Mouse (Mus musculus): ENCODE data around the gene Ctla2b. TPM values are rescaled to one million over a fixed set of nuclear protein-coding genes. Genes with fewer than 3 reads are reported as not detected.
"Not testable (repeated sequence)": the region's sequence is repeated elsewhere in the genome, so short reads cannot be mapped to it uniquely, and the experiment has no call there.

Ctla2b gene
- polyA plus RNA-seq (2015; fragmentation: Nextera tagmentation; extraction: Ambion mirVana), result 6.5 and 9.0 TPM in 2 replicates

DNA sequence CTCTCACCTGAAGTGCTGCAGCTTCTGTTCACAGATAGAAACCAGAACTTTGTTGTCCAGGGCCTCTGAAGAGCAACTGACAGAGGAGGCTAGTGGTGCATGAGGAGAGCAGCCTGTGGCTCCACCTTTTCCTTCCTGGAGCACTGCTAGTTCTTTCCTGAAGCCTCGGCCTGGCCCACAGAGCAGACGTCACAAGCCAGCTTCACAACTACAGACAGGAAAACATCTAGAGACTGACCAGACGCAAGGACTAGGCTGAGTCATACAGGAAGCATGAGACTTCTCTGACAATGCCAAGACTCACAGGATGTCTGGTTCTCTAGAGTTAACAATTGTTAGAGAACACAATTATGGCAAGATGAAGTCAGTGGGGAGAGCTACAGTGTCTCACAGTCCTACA is at the start of gene Ctla2b:
Ctla2b (minus strand) TSS at position 120 of the 400 bp plus-strand sequence.
- Histone ChIP-seq H3K36me3 (no peaks in the 10 kb centered on the region), H3K27me3 (replicated peaks) (no peaks in the 10 kb centered on the region), H3K9ac (no peak within 1 kb of the TSS), H3K4me2 (no peak within 1 kb of the TSS), H3K9me3 (0 out of 2 replicates have a peak, but pooled peaks cover 2% of the 10 kb centered on the region), H3K4me3 (no peak within 1 kb of the TSS), H3K27ac (replicated peaks) (peak within 1 kb of the TSS; percentile 65), H3K4me1 (no peaks in the 10 kb centered on the region)
- WGBS, result 41% methylated on average over 3 of the region's 3 CpGs
- peak; percentile 68 for ATAC-seq (ENCODE audit: extremely low read depth, insufficient number of reproducible peaks, low FRiP score, low TSS enrichment)

DNA sequence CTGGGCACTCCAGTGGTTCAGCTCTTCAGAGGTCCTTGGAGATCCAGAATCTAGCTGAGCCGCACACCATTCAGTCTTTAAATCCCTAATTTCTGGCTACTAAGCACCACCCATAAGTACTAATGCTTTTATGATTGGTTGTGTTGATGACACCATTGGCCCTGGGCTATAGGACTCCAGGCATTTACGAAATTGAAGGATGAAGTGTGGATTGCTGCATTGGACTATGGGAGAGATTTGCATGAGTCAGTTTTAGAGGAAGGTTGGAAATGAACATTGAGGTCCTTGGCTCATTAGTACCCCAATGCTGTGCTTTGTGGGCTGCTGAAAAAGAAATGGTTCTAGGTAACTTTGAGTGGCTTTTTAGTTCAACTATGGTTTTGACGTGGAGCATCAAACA is 44.6 kb upstream of the Ctla2b start, which contains the start of gene Tpbpa:
Tpbpa (minus strand) TSS at position 101 of the 400 bp plus-strand sequence.
- WGBS, result 74% methylated on average over 3 of the region's 3 CpGs
- not testable (repeated sequence) for H3K27me3 ChIP-seq (replicated peaks); H3K9ac ChIP-seq; H3K4me1 ChIP-seq; H3K4me3 ChIP-seq; H3K9me3 ChIP-seq; H3K27ac ChIP-seq (replicated peaks); H3K4me2 ChIP-seq; H3K36me3 ChIP-seq; ATAC-seq (ENCODE audit: extremely low read depth, insufficient number of reproducible peaks, low FRiP score, low TSS enrichment)

DNA sequence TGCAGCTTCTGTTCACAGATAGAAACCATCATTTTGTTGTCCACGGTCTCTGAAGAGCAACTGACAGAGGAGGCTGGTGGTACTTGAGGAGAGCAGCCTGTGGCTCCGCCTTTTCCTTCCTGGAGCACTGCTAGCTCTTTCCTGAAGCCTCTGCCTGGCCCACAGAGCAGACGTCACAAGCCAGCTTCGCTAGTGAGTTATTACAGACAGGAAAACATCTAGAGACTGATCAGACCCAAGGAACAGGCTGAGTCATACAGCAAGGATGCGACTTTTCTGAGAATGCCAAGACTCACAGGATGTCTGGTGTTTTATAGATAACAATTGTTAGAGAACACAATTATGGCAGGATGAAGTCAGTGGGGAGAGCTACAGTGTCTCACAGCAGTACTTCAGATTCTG is 39.3 kb upstream of the Ctla2b start, which contains the start of the genes Gm49391 and Ctla2a:
Gm49391 (minus strand) TSS at position 72 of the 402 bp plus-strand sequence.
Ctla2a (minus strand) TSS at position 126 of the 402 bp plus-strand sequence.
- H3K9me3 ChIP-seq, result peaks cover 11% of the 10 kb centered on the region; the same call in 1 of the 2 replicates
- no peaks in the 10 kb centered on the region for H3K4me1 ChIP-seq
- peak; percentile 61 for ATAC-seq (ENCODE audit: extremely low read depth, insufficient number of reproducible peaks, low FRiP score, low TSS enrichment)
- 0 out of 2 replicates have a peak, but pooled peaks cover 3% of the 10 kb centered on the region for H3K36me3 ChIP-seq
- no peak within 1 kb of the TSS for H3K9ac ChIP-seq
- H3K4me2 ChIP-seq, result peak within 1 kb of the TSS; percentile 28
- H3K27ac ChIP-seq (replicated peaks), result peak within 1 kb of the TSS; percentile 73
- no peaks in the 10 kb centered on the region for H3K27me3 ChIP-seq (replicated peaks)
- WGBS, result 39% methylated on average over 5 of the region's 5 CpGs
- H3K4me3 ChIP-seq, result no peak within 1 kb of the TSS

DNA sequence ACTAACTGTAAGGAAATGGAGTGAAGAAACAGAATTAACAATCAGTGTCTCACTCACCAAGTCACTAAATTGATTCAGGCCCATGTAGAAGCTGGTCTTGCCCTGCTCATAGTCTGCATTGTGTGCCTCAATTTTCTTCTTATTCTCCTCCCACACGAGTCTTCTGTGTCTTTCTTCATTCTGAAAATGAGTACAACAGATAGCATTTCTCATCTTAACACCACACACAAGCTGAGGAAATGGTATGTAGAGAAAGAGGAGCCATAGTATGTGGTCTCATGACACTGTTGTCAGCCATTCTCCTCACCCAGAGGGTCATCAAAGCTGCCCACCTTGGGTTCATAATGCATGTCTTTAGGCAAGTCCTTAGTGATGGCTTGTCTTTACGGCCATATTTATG is 38.2 kb upstream of the Ctla2b start, which contains the start of gene Gm49393:
Gm49393 (minus strand) TSS at position 101 of the 400 bp plus-strand sequence.
- not testable (repeated sequence) for H3K9me3 ChIP-seq; H3K36me3 ChIP-seq; H3K4me1 ChIP-seq; H3K4me3 ChIP-seq; H3K27me3 ChIP-seq (replicated peaks); ATAC-seq (ENCODE audit: extremely low read depth, insufficient number of reproducible peaks, low FRiP score, low TSS enrichment); H3K9ac ChIP-seq
- 0 out of 2 replicates have a peak within 1 kb of the TSS, but pooled peaks have one; percentile 39 for H3K27ac ChIP-seq (replicated peaks)
- 46% methylated on average over 2 of the region's 2 CpGs for WGBS
- peak within 1 kb of the TSS; percentile 28 for H3K4me2 ChIP-seq

DNA sequence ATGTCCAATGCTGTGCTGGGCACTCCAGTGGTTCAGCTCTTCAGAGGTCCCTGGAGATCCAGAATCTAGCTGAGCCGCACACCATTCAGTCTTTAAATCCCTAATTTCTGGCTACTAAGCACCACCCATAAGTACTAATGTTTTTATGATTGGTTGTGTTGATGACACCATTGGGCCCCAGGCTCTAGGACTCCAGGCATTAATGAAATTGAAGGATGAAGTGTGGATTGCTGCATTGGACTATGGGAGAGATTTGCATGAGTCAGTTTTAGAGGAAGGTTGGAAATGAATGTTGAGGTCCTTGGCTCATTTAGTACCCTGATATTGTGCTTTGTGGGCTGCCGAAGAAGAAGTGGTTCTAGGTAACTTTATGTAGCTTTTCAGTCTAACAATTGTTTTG is 7.5 kb upstream of the Ctla2b start, which contains the start of gene Tpbpb:
Tpbpb (minus strand) TSS at position 101 of the 400 bp plus-strand sequence.
- not testable (repeated sequence) for ATAC-seq (ENCODE audit: extremely low read depth, insufficient number of reproducible peaks, low FRiP score, low TSS enrichment); H3K27ac ChIP-seq (replicated peaks); H3K36me3 ChIP-seq; H3K4me3 ChIP-seq; H3K9ac ChIP-seq; H3K27me3 ChIP-seq (replicated peaks); H3K4me1 ChIP-seq; H3K4me2 ChIP-seq; H3K9me3 ChIP-seq
- 77% methylated on average over 2 of the region's 2 CpGs for WGBS

DNA sequence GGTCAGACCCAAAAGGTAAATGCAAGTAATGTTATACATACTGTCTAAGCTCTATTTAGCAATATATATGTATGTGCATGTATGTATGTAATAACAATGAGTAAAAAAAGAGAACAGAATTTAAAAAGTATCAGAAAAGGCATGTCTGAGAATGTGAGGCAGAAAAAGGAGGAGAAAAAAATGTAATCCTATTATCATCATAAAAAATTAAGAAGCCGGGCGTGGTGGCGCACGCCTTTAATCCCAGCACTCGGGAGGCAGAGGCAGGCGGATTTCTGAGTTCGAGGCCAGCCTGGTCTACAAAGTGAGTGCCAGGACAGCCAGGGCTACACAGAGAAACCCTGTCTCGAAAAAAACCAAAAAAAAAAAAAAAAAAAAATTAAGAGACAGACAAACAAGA is 453 bp downstream of the Ctla2b start, which contains the start of gene Gm49392:
Gm49392 (minus strand) TSS at position 101 of the 400 bp plus-strand sequence.
- H3K4me2 ChIP-seq; ATAC-seq (ENCODE audit: extremely low read depth, insufficient number of reproducible peaks, low FRiP score, low TSS enrichment); H3K9ac ChIP-seq; H3K9me3 ChIP-seq; H3K27me3 ChIP-seq (replicated peaks); H3K4me3 ChIP-seq; H3K4me1 ChIP-seq; H3K36me3 ChIP-seq: not testable (repeated sequence)
- peak within 1 kb of the TSS; percentile 65 for H3K27ac ChIP-seq (replicated peaks)
- WGBS, result 75% methylated on average over 8 of the region's 8 CpGs

DNA sequence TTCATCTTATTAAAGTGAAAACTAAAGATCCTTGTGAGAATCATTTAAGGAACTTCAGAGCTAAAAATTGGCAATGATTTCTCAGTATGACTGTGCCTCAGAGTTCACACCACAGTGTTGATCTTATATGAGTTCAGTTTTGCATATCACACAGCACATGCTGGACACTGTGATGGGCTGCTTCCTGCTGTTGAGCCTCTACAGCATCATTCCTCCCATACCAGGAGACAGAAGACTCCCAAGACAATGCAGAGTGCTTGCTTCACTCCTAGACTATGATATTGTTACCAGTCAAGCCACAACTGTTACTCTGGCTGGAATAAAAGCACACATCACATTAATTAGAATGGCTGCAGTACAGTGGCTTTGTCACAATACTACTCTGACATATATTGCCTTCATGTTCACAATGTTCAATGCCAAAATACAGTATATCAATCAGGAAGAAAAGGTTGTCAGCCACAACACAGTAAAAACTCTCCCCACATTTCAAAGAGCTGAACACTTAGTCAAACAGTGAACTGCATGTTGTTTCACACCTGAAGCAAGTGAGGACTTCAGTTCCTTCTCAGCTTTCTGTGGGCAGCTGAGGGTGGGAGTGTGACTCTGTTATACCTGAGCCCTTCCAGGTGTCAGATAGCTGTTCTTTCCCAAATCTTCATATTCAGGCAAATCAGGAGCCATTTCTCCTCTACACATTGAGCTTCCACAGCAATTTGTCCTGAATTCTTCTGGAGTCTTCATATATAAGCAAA is 1.7 kb downstream of the Ctla2b start:
- Histone ChIP-seq H3K4me3 (no peak overlapping the region), H3K9me3 (0 out of 2 replicates have a peak, but pooled peaks cover 9% of the 10 kb centered on the region), H3K27ac (replicated peaks) (no peak overlapping the region), H3K9ac (no peak overlapping the region), H3K27me3 (replicated peaks) (no peaks in the 10 kb centered on the region), H3K36me3 (no peaks in the 10 kb centered on the region), H3K4me1 (no peaks in the 10 kb centered on the region), H3K4me2 (no peak overlapping the region)
- ATAC-seq (ENCODE audit: extremely low read depth, insufficient number of reproducible peaks, low FRiP score, low TSS enrichment), result no peak

DNA sequence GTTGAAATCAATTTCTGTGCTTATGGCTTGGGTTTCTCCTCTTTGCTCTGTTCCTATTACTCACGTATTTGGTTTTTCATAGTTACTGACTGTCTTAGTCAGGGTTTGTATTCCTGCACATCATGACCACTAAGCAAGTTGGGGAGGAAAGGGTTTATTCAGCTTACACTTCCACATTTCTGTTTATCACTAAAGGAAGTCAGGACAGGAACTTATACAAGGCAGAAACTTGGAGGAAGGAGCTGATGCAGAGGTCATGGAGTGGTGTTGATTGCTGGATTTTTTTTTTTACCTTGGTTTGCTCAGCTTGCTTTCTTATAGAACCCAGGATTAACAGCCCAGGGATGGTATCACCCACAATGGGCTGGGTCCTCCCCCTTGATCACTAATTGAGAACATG is 4.9 kb downstream of the Ctla2b start:
- H3K9ac ChIP-seq, result no peak overlapping the region
- no peak for ATAC-seq (ENCODE audit: extremely low read depth, insufficient number of reproducible peaks, low FRiP score, low TSS enrichment)
- H3K9me3 ChIP-seq, result 0 out of 2 replicates have a peak, but pooled peaks cover 13% of the 10 kb centered on the region
- H3K4me1 ChIP-seq, result no peaks in the 10 kb centered on the region
- 63% methylated on average over 1 of the region's 1 CpGs for WGBS
- H3K4me2 ChIP-seq, result no peak overlapping the region
- no peak overlapping the region for H3K27ac ChIP-seq (replicated peaks)
- no peaks in the 10 kb centered on the region for H3K36me3 ChIP-seq
- no peak overlapping the region for H3K4me3 ChIP-seq
- H3K27me3 ChIP-seq (replicated peaks), result no peaks in the 10 kb centered on the region

DNA sequence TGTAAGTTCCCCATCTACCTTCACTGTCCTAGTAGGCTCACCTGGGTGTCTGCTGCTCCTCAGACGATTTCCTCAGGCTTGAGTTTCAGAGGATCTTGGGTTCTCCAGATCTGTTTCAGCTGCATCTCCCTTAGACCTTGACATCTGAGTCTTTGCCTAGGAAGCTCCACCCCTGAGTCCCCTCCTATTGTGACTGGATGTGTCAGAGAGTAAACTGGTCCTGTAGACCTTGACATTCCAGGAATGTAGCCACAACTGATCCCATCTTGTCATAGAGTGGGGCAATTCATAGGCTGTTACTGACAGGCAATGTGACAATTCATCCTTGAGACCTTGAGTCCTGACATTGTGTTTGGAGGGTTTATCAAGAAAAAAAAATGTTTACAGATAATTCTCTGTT is 33.0 kb downstream of the Ctla2b start, which contains the start of gene 4930486L24Rik:
4930486L24Rik (minus strand) TSS at position 195 of the 400 bp plus-strand sequence.
- WGBS, result 40% methylated on average over 1 of the region's 1 CpGs
- Histone ChIP-seq H3K36me3 (no peaks in the 10 kb centered on the region), H3K4me3 (no peak within 1 kb of the TSS)

DNA sequence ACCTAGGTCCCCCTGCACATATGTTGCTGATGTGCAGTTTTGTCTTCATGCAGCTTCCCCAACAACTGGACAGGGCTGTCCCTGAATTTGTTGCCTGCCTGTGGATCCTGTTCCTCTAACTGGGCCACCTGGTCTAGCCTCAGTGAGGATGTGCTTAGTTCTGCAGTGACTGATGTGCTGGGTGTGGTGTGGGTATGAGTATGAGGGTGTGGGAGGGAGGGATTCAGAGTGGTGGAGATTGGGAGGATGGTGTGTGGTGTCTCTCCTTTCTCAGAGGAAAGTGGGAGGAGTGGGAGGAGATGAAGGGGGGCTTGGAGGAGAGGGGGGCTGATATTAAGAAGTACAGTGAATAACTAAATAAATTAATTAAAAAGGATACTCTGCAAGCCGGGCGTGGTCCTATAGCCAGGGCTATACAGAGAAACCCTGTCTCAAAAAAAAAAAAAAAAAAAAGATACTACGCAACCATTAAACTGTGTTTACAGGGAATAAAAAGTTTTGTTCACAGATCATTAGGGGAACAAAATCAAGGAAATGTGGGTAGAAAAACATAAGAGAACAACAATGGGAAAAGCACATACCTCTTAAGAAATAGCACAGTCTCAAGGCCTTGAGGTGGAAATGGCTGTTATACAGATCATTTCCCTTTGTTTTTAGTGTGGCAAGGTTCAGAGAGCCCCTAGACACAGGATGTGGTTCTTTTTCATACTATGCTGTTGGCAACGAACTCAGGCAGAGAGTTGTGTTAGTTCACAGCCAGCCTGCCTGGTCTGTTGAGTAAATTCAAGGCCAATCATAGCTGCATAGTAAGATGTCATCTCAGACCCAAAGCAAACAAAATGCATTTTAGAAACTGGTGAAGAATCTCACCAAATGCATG is 48.8 kb downstream of the Ctla2b start:
- H3K27me3 ChIP-seq (replicated peaks), result no peaks in the 10 kb centered on the region
- H3K9me3 ChIP-seq, result no peaks in the 10 kb centered on the region
- H3K4me1 ChIP-seq, result no peaks in the 10 kb centered on the region
- no peak overlapping the region; the same call in 1 of the 2 replicates for H3K27ac ChIP-seq (replicated peaks)
- H3K9ac ChIP-seq, result no peak overlapping the region
- 77% methylated on average over 4 of the region's 4 CpGs for WGBS
- H3K4me3 ChIP-seq, result no peak overlapping the region
- ATAC-seq (ENCODE audit: extremely low read depth, insufficient number of reproducible peaks, low FRiP score, low TSS enrichment), result no peak
- no peaks in the 10 kb centered on the region for H3K36me3 ChIP-seq
- no peak overlapping the region for H3K4me2 ChIP-seq

More for the DNA sequence above, 33.0 kb downstream of the Ctla2b start, which contains the start of gene 4930486L24Rik:
- no peak for ATAC-seq (ENCODE audit: extremely low read depth, insufficient number of reproducible peaks, low FRiP score, low TSS enrichment)
- no peak within 1 kb of the TSS for H3K9ac ChIP-seq
- no peaks in the 10 kb centered on the region for H3K9me3 ChIP-seq
- no peaks in the 10 kb centered on the region for H3K27me3 ChIP-seq (replicated peaks)
- no peak within 1 kb of the TSS for H3K4me2 ChIP-seq
- H3K4me1 ChIP-seq, result no peaks in the 10 kb centered on the region
- no peak within 1 kb of the TSS for H3K27ac ChIP-seq (replicated peaks)

Measured in heart, embryonic 13.5 days (tissue).